Mouse (Mus musculus) liver, embryonic 13.5 days (tissue): ENCODE measurements around the gene Gm20517. TPM values are rescaled to one million over a fixed set of nuclear protein-coding genes. Genes with fewer than 3 reads are reported as not detected.
A peak's percentile ranks its signal among the peaks of the same experiment; 100 is the strongest.
"Not testable (repeated sequence)": the region's sequence is repeated elsewhere in the genome, so short reads cannot be mapped to it uniquely, and the experiment has no call there.

Experiments
- ATAC-seq: fragments of 200-750 bp; cut with Nextera tagmentation; 2 replicates; pipeline ENCODE4 v1.8.0; 2017; ENCODE audit warnings: low read depth, mild to moderate bottlenecking, moderate number of reproducible peaks, moderate library complexity
- DNase-seq: peaks from one replicate; pipeline ENCODE4 v3.0.0; 2022
- H3K27ac ChIP-seq: fragments of 300-500 bp; sonication (generic); 2 replicates; pipeline ENCODE4 v1.5.1; 2015; ENCODE audit warnings: moderate library complexity, mild to moderate bottlenecking, inconsistent platforms
- H3K27me3 ChIP-seq: fragments of 300-500 bp; sonication (generic); 2 replicates; pipeline ENCODE4 v1.6.1; 2015; ENCODE audit warnings: mild to moderate bottlenecking, inconsistent platforms
- H3K36me3 ChIP-seq: fragments of 300-500 bp; sonication (generic); 2 replicates; pipeline ENCODE4 v1.6.1; 2015; ENCODE audit warnings: mild to moderate bottlenecking, inconsistent platforms
- H3K4me1 ChIP-seq: fragments of 300-500 bp; sonication (generic); replicated peaks from 2 replicates; pipeline ENCODE4 v1.6.1; 2015; ENCODE audit warnings: inconsistent platforms
- H3K4me2 ChIP-seq: fragments of 300-500 bp; sonication (generic); 2 replicates; pipeline ENCODE4 v1.6.1; 2015; ENCODE audit warnings: inconsistent platforms, mild to moderate bottlenecking, moderate library complexity
- H3K4me3 ChIP-seq: fragments of 300-500 bp; sonication (generic); replicated peaks from 2 replicates; pipeline ENCODE4 v1.5.1; 2015; ENCODE audit warnings: mild to moderate bottlenecking, inconsistent platforms
- H3K9ac ChIP-seq: fragments of 300-500 bp; sonication (generic); 2 replicates; pipeline ENCODE4 v1.6.1; 2015; ENCODE audit warnings: mild to moderate bottlenecking, inconsistent platforms
- H3K9me3 ChIP-seq: fragments of 300-500 bp; sonication (generic); replicated peaks from 2 replicates; pipeline ENCODE4 v1.6.1; 2016; ENCODE audit warnings: inconsistent platforms
- WGBS: fragments of 180-500 bp; shearing (Covaris S2); methylation state at CpG from one replicate; pipeline ENCODE4 v1.1.7; 2015; ENCODE audit not compliant: insufficient replicate concordance; 5-methylcytosine and 5-hydroxymethylcytosine counted together
- polyA plus RNA-seq: library from polyadenylated mRNA; unstranded; fragments of >200 nt; fragmentation: Nextera tagmentation; extraction: Ambion mirVana; gene quantifications from 2 replicates; pipeline ENCODE4 v1.2.1, GENCODE M21; 2015

Gene Gm20517
- polyA plus RNA-seq, 1 experiment from 2014 or later, result 1.8 TPM

GRCm38 (mm10) chr17:47597261-47597660 lies 14.1 kb upstream of the Gm20517 start:
- Histone ChIP-seq H3K27me3 (no peaks in the 10 kb centered on the region), H3K4me1 (peaks cover 81% of the 10 kb centered on the region), H3K27ac (peak overlapping the region; percentile 100), H3K36me3 (peaks cover 69% of the 10 kb centered on the region), H3K4me2 (peak overlapping the region; percentile 97), H3K9ac (peak overlapping the region; percentile 89), H3K9me3 (no peaks in the 10 kb centered on the region), H3K4me3 (peak overlapping the region; percentile 72)
- 62% methylated on average over 13 of the region's 13 CpGs for WGBS
- ATAC-seq (no peak), DNase-seq (no peak)

GRCm38 (mm10) chr17:47597838-47598579 lies 13.4 kb upstream of the Gm20517 start:
- peak; percentile 74 for ATAC-seq
- peak; percentile 90 for DNase-seq
- Histone ChIP-seq H3K4me3 (peak overlapping the region; percentile 72), H3K4me2 (peak overlapping the region; percentile 97), H3K27me3 (no peaks in the 10 kb centered on the region), H3K27ac (peak overlapping the region; percentile 100), H3K9me3 (no peaks in the 10 kb centered on the region), H3K4me1 (peaks cover 74% of the 10 kb centered on the region), H3K36me3 (peaks cover 77% of the 10 kb centered on the region), H3K9ac (peak overlapping the region; percentile 89)
- 20% methylated on average over 10 of the region's 10 CpGs for WGBS

GRCm38 (mm10) chr17:47598580-47599304 lies 12.6 kb upstream of the Gm20517 start:
- H3K27me3 ChIP-seq, H3K9me3 ChIP-seq, ATAC-seq, DNase-seq: not testable (repeated sequence)
- Histone ChIP-seq H3K4me1 (peaks cover 72% of the 10 kb centered on the region), H3K4me2 (peak overlapping the region; percentile 97), H3K27ac (peak overlapping the region; percentile 100), H3K4me3 (peak overlapping the region; percentile 72), H3K36me3 (peaks cover 83% of the 10 kb centered on the region), H3K9ac (peak overlapping the region; percentile 89)
- 62% methylated on average over 10 of the region's 10 CpGs for WGBS

- no peak for ATAC-seq
- no peak for DNase-seq
- H3K9me3 ChIP-seq, result no peaks in the 10 kb centered on the region
- H3K27me3 ChIP-seq, result no peaks in the 10 kb centered on the region
- peak overlapping the region; percentile 97; the same call in 1 of the 2 replicates for H3K4me2 ChIP-seq
- peaks cover 72% of the 10 kb centered on the region for H3K4me1 ChIP-seq
- WGBS, result 60% methylated on average over 11 of the region's 11 CpGs
- H3K4me3 ChIP-seq, result no peak overlapping the region
- H3K27ac ChIP-seq, result peak overlapping the region; percentile 100
- peak overlapping the region; percentile 89 for H3K9ac ChIP-seq
- H3K36me3 ChIP-seq, result peaks cover 92% of the 10 kb centered on the region
Observed at GRCm38 (mm10) chr17:47599511-47600297, 11.7 kb upstream of the Gm20517 start.

GRCm38 (mm10) chr17:47600601-47601388 lies 10.6 kb upstream of the Gm20517 start:
- Histone ChIP-seq H3K9ac (peak overlapping the region; percentile 89; the same call in 1 of the 2 replicates), H3K27ac (peak overlapping the region; percentile 100), H3K27me3 (no peaks in the 10 kb centered on the region), H3K4me2 (no peak overlapping the region), H3K4me1 (peaks cover 63% of the 10 kb centered on the region), H3K4me3 (no peak overlapping the region), H3K36me3 (peaks cover 96% of the 10 kb centered on the region), H3K9me3 (no peaks in the 10 kb centered on the region)
- DNase-seq (no peak), ATAC-seq (no peak)
- 83% methylated on average over 13 of the region's 13 CpGs for WGBS

- Histone ChIP-seq H3K27ac (peak overlapping the region; percentile 100; the same call in 1 of the 2 replicates), H3K4me2 (no peak overlapping the region), H3K9me3 (no peaks in the 10 kb centered on the region), H3K4me3 (no peak overlapping the region), H3K9ac (no peak overlapping the region), H3K36me3 (peaks cover 98% of the 10 kb centered on the region), H3K27me3 (no peaks in the 10 kb centered on the region), H3K4me1 (peaks cover 57% of the 10 kb centered on the region)
- no peak for DNase-seq
- ATAC-seq, result no peak
- 88% methylated on average over 10 of the region's 10 CpGs for WGBS
Observed at GRCm38 (mm10) chr17:47601389-47601755, 10.0 kb upstream of the Gm20517 start.

GRCm38 (mm10) chr17:47602289-47602688 lies 9.1 kb upstream of the Gm20517 start:
- Histone ChIP-seq H3K36me3 (peaks cover 98% of the 10 kb centered on the region), H3K4me2 (no peak overlapping the region)
- DNase-seq, result no peak

GRCm38 (mm10) chr17:47606220-47606619 lies 5.2 kb upstream of the Gm20517 start:
- no peak overlapping the region for H3K4me2 ChIP-seq
- H3K36me3 ChIP-seq, result peaks cover 80% of the 10 kb centered on the region
- H3K9ac ChIP-seq, result no peak overlapping the region; the same call in 1 of the 2 replicates
- no peaks in the 10 kb centered on the region for H3K27me3 ChIP-seq
- peaks cover 41% of the 10 kb centered on the region for H3K4me1 ChIP-seq
- no peak for DNase-seq
- ATAC-seq, result no peak
- WGBS, result 67% methylated on average over 5 of the region's 5 CpGs
- no peak overlapping the region for H3K4me3 ChIP-seq
- H3K9me3 ChIP-seq, result no peaks in the 10 kb centered on the region
- H3K27ac ChIP-seq, result no peak overlapping the region; the same call in 1 of the 2 replicates

More at GRCm38 (mm10) chr17:47602289-47602688, 9.1 kb upstream of the Gm20517 start:
- 91% methylated on average over 11 of the region's 11 CpGs for WGBS
- H3K4me3 ChIP-seq, result no peak overlapping the region
- no peaks in the 10 kb centered on the region for H3K27me3 ChIP-seq
- H3K27ac ChIP-seq, result peak overlapping the region; percentile 44
- no peak overlapping the region for H3K9ac ChIP-seq
- H3K9me3 ChIP-seq, result no peaks in the 10 kb centered on the region
- ATAC-seq, result no peak
- peaks cover 50% of the 10 kb centered on the region for H3K4me1 ChIP-seq

GRCm38 (mm10) chr17:47609182-47609581 lies 2.2 kb upstream of the Gm20517 start:
- Histone ChIP-seq H3K9me3 (no peaks in the 10 kb centered on the region), H3K4me1 (peaks cover 56% of the 10 kb centered on the region), H3K27me3 (no peaks in the 10 kb centered on the region), H3K4me2 (peak overlapping the region; percentile 88), H3K9ac (peak overlapping the region; percentile 86), H3K27ac (peak overlapping the region; percentile 91), H3K4me3 (peak overlapping the region; percentile 85), H3K36me3 (peaks cover 68% of the 10 kb centered on the region)
- WGBS, result 71% methylated on average over 4 of the region's 4 CpGs
- DNase-seq, result no peak
- ATAC-seq, result no peak

- peak overlapping the region; percentile 88 for H3K4me2 ChIP-seq
- ATAC-seq (no peak; the same call in 1 of the 2 replicates), DNase-seq (no peak)
- under 1% methylated on average over 13 of the region's 13 CpGs for WGBS
- peak overlapping the region; percentile 85 for H3K4me3 ChIP-seq
- peaks cover 66% of the 10 kb centered on the region for H3K36me3 ChIP-seq
- H3K4me1 ChIP-seq, result peaks cover 81% of the 10 kb centered on the region
- H3K27me3 ChIP-seq, result no peaks in the 10 kb centered on the region
- H3K9ac ChIP-seq, result peak overlapping the region; percentile 86
- H3K27ac ChIP-seq, result peak overlapping the region; percentile 91
- H3K9me3 ChIP-seq, result no peaks in the 10 kb centered on the region
Observed at GRCm38 (mm10) chr17:47611661-47611982, 233 bp downstream of the Gm20517 start.
